Comparison of ENCODE assay signal across 19 mouse cellular contexts in the genomic region with DNA sequence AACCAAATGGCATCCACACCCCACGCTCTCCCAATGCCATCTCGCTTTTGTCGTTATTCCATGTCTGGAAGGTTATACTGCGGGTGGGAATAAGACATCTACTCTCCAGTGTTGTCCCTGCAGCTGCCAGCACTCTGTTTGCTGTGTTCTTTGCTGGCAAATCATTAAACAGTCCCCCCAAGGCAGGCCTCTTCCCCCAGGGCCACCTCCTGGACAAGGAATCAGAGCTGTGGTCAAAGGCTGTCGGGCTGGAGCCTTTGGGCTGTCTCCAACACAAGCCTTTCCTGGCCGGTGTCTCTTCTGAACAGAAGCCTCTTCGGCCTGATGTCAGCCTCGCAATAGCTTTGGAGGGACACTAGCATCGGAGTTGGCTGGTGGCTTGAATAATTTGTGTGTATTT. TPM values are rescaled to one million over a fixed set of nuclear protein-coding genes. Genes with fewer than 3 reads are reported as not detected.
DNase-seq lines count a peak whose midpoint lies in the region; ATAC-seq and TF ChIP-seq lines count a peak whose summit lies in the region.
"Had no signal": no experiment of that assay in that cellular context is flagged by ENCODE, and none has a peak within 500 bp of the region (broad histone marks: within the 10 kb centered on the region; RNA-seq: fewer than 3 reads in every experiment).

No protein-coding gene starts in this region.

- no peak for TF ChIP-seq CTCF in liver, embryonic 14.5 days (IDR thresholded peaks at IDR 0.05; ENCODE audit: low read depth)

- peaks cover 19% of the 10 kb centered on the region for H3K27me3 ChIP-seq in midbrain, embryonic 10.5 days (ENCODE audit: low read depth, poor library complexity, severe bottlenecking)
- H3K27me3 ChIP-seq in midbrain, embryonic 14.5 days (ENCODE audit: control insufficient read depth, insufficient read depth, low read length) = no peaks in the 10 kb centered on the region
- no peaks in the 10 kb centered on the region for H3K27me3 ChIP-seq in liver, embryonic 14.5 days (ENCODE audit: control insufficient read depth, insufficient read depth, low read length)
- peaks cover 15% of the 10 kb centered on the region; the same call in 1 of the 2 replicates for H3K27me3 ChIP-seq in limb, embryonic 10.5 days (ENCODE audit: low read depth, poor library complexity, severe bottlenecking)
- H3K27me3 ChIP-seq: midbrain, embryonic 15.5 days; Patski had no signal

- H3K27ac ChIP-seq in midbrain, embryonic 10.5 days (replicated peaks) = peak overlapping the region; percentile 14
- H3K27ac ChIP-seq in midbrain, embryonic 14.5 days (replicated peaks; ENCODE audit: low read depth, low read length) = no peak overlapping the region
- H3K27ac ChIP-seq in liver, embryonic 14.5 days = peak overlapping the region; percentile 7
- H3K27ac ChIP-seq in limb, embryonic 10.5 days = no peak overlapping the region
- H3K27ac ChIP-seq: forebrain, embryonic 12.5 days; heart, embryonic 13.5 days; limb, embryonic 12.5 days; midbrain, embryonic 15.5 days had no signal

- H3K4me3 ChIP-seq in midbrain, embryonic 10.5 days = no peak overlapping the region
- no peak overlapping the region for H3K4me3 ChIP-seq in midbrain, embryonic 14.5 days (replicated peaks; ENCODE audit: low read depth, low read length)
- no peak overlapping the region for H3K4me3 ChIP-seq in liver, embryonic 14.5 days (ENCODE audit: insufficient read depth in 1 of 2, low read depth in 2 of 2, low read length in 2 of 2)
- H3K4me3 ChIP-seq in limb, embryonic 10.5 days = no peak overlapping the region
- H3K4me3 ChIP-seq: forebrain, embryonic 12.5 days; heart, embryonic 13.5 days; limb, embryonic 12.5 days; midbrain, embryonic 15.5 days had no signal

- 90% methylated on average over 9 of the region's 9 CpGs for WGBS in midbrain, embryonic 10.5 days
- WGBS in midbrain, embryonic 14.5 days = 83% methylated on average over 9 of the region's 9 CpGs
- 73% methylated on average over 9 of the region's 9 CpGs for WGBS in liver, embryonic 14.5 days (ENCODE audit: insufficient replicate concordance)
- WGBS in limb, embryonic 10.5 days = 85% methylated on average over 9 of the region's 9 CpGs

- H3K4me1 ChIP-seq in midbrain, embryonic 10.5 days = peaks cover 26% of the 10 kb centered on the region
- H3K4me1 ChIP-seq in midbrain, embryonic 14.5 days (ENCODE audit: control insufficient read depth, insufficient read depth, low read length) = no peaks in the 10 kb centered on the region
- peaks cover 61 to 69% of the 10 kb centered on the region in 2 experiments for H3K4me1 ChIP-seq in liver, embryonic 14.5 days (replicated peaks; ENCODE audit: control insufficient read depth in 2 of 2, insufficient read depth in 2 of 2, low read length in 1 of 2)
- peaks cover under 1% of the 10 kb centered on the region; the same call in 1 of the 2 replicates for H3K4me1 ChIP-seq in limb, embryonic 10.5 days
- H3K4me1 ChIP-seq: limb, embryonic 12.5 days; midbrain, embryonic 15.5 days had no signal

- no peaks in the 10 kb centered on the region for H3K36me3 ChIP-seq in midbrain, embryonic 10.5 days
- H3K36me3 ChIP-seq in midbrain, embryonic 14.5 days (ENCODE audit: control insufficient read depth, insufficient read depth, low read length) = no peaks in the 10 kb centered on the region
- no peaks in the 10 kb centered on the region for H3K36me3 ChIP-seq in liver, embryonic 14.5 days (replicated peaks; ENCODE audit: control insufficient read depth, insufficient read depth, low read depth)
- no peaks in the 10 kb centered on the region for H3K36me3 ChIP-seq in limb, embryonic 10.5 days
- H3K36me3 ChIP-seq: forebrain, embryonic 12.5 days; heart, embryonic 13.5 days; limb, embryonic 12.5 days; midbrain, embryonic 15.5 days had no signal

- H3K4me2 ChIP-seq in midbrain, embryonic 14.5 days (ENCODE audit: low read length) = no peak overlapping the region
- peak overlapping the region; percentile 50 for H3K4me2 ChIP-seq in liver, embryonic 14.5 days (ENCODE audit: low read depth)
- H3K4me2 ChIP-seq: forebrain, embryonic 12.5 days; heart, embryonic 13.5 days; limb, embryonic 12.5 days; midbrain, embryonic 15.5 days had no signal

- no peak for TF ChIP-seq EP300 in liver, embryonic 14.5 days (IDR thresholded peaks at IDR 0.05; ENCODE audit: low read depth)

- H3K9me3 ChIP-seq in midbrain, embryonic 10.5 days (replicated peaks) = no peaks in the 10 kb centered on the region
- no peaks in the 10 kb centered on the region for H3K9me3 ChIP-seq in midbrain, embryonic 14.5 days (ENCODE audit: control insufficient read depth, low read length)
- H3K9me3 ChIP-seq in liver, embryonic 14.5 days (ENCODE audit: control insufficient read depth, low read length) = no peaks in the 10 kb centered on the region
- no peaks in the 10 kb centered on the region for H3K9me3 ChIP-seq in limb, embryonic 10.5 days (replicated peaks)
- H3K9me3 ChIP-seq: forebrain, embryonic 12.5 days; heart, embryonic 13.5 days; limb, embryonic 12.5 days; midbrain, embryonic 15.5 days had no signal

- H3K9ac ChIP-seq in midbrain, embryonic 14.5 days (replicated peaks; ENCODE audit: low read length) = no peak overlapping the region
- H3K9ac ChIP-seq in liver, embryonic 14.5 days (replicated peaks) = no peak overlapping the region; the same call in 1 of the 2 replicates
- H3K9ac ChIP-seq: forebrain, embryonic 12.5 days; heart, embryonic 13.5 days; limb, embryonic 12.5 days; midbrain, embryonic 15.5 days had no signal

- no peak for ATAC-seq in midbrain, embryonic 14.5 days (ENCODE audit: low FRiP score, low TSS enrichment)
- ATAC-seq in liver, embryonic 14.5 days (ENCODE audit: insufficient read depth) = no peak
- ATAC-seq: activated CD4-positive, CD25-positive, alpha-beta regulatory T cell, adult 4 months; midbrain, embryonic 15.5 days; Patski had no signal

- no peak for DNase-seq in midbrain, embryonic 10.5 days (ENCODE audit: low spot score)
- DNase-seq in midbrain, embryonic 14.5 days = no peak
- DNase-seq in kidney, postnatal 10 days = peak; percentile 54
- no peak for DNase-seq in liver, embryonic 14.5 days (ENCODE audit: low read depth in 3 of 3, low spot score in 3 of 3)
- no peak for DNase-seq in thymus, postnatal 14 days
- no peak for DNase-seq in B cell, adult 2 months
- no peak for DNase-seq in limb, embryonic 10.5 days (ENCODE audit: low spot score)
- DNase-seq in heart, adult 9 months (ENCODE audit: low spot score in 2 of 2) = no peak
- DNase-seq: adrenal gland, postnatal 25 days; cerebellum, adult 2 months; embryo, embryonic 11 days; gastrocnemius, postnatal 36 days; retina, postnatal 1 day had no signal

RNA-seq across cellular contexts. Expression of gene Supt4a, which starts 33.1 kb away (rescaled TPM):
- 157 and 171 TPM in 2 replicates for polyA plus RNA-seq in midbrain, embryonic 10.5 days (2016; fragmentation: Nextera tagmentation; extraction: Ambion mirVana)
- polyA plus RNA-seq in midbrain, embryonic 14.5 days (2014; fragmentation: Nextera tagmentation; extraction: Ambion mirVana) = 150 and 163 TPM in 2 replicates
- 111 TPM in 2 replicates for polyA plus RNA-seq in liver, embryonic 14.5 days (2012; rRNA removed)
- 211 and 214 TPM in 2 replicates for polyA plus RNA-seq in liver, embryonic 14.5 days (2014; fragmentation: Nextera tagmentation; extraction: Ambion mirVana)
- 187 and 191 TPM in 2 replicates for polyA plus RNA-seq in limb, embryonic 10.5 days (2016; fragmentation: Nextera tagmentation; extraction: Ambion mirVana)

RNA-seq across cellular contexts. Expression of gene Rnf43, which starts 41.8 kb away (rescaled TPM):
- polyA plus RNA-seq in midbrain, embryonic 10.5 days (2016; fragmentation: Nextera tagmentation; extraction: Ambion mirVana) = 0.95 and 1.3 TPM in 2 replicates
- polyA plus RNA-seq in midbrain, embryonic 14.5 days (2014; fragmentation: Nextera tagmentation; extraction: Ambion mirVana) = 0.28 and 0.78 TPM in 2 replicates
- polyA plus RNA-seq in liver, embryonic 14.5 days (2012; rRNA removed) = 3.5 and 4.2 TPM in 2 replicates
- polyA plus RNA-seq in liver, embryonic 14.5 days (2014; fragmentation: Nextera tagmentation; extraction: Ambion mirVana) = 4.5 and 5.0 TPM in 2 replicates
- polyA plus RNA-seq in limb, embryonic 10.5 days (2016; fragmentation: Nextera tagmentation; extraction: Ambion mirVana) = 1.9 and 2.2 TPM in 2 replicates

RNA-seq across cellular contexts. Expression of gene Tspoap1, which starts 56.1 kb away (rescaled TPM):
- polyA plus RNA-seq in midbrain, embryonic 10.5 days (2016; fragmentation: Nextera tagmentation; extraction: Ambion mirVana) = 8.2 and 14.7 TPM in 2 replicates
- 54.5 and 63.4 TPM in 2 replicates for polyA plus RNA-seq in midbrain, embryonic 14.5 days (2014; fragmentation: Nextera tagmentation; extraction: Ambion mirVana)
- 5.4 and 5.5 TPM in 2 replicates for polyA plus RNA-seq in liver, embryonic 14.5 days (2012; rRNA removed)
- 1.1 and 2.4 TPM in 2 replicates for polyA plus RNA-seq in liver, embryonic 14.5 days (2014; fragmentation: Nextera tagmentation; extraction: Ambion mirVana)
- 0.74 and 2.9 TPM in 2 replicates for polyA plus RNA-seq in limb, embryonic 10.5 days (2016; fragmentation: Nextera tagmentation; extraction: Ambion mirVana)

Comparison
In these comparisons a context has a peak if more than half of its experiments do, and no peak if none do; other contexts are left out.
1. H3K27ac ChIP-seq: peak in midbrain, embryonic 10.5 days (single experiment) and liver, embryonic 14.5 days (single experiment); none in midbrain, embryonic 14.5 days (single experiment) and limb, embryonic 10.5 days (single experiment).